Mouse (Mus musculus) gonadal fat pad, adult 2 months (tissue): ENCODE measurements at regions not wholly inside any gene's neighbourhood (a gene's known extent, or its start where the extent isn't known, plus 50 kb on each side); places are given as distances from the start of the nearest gene placed in this dataset.
A peak's percentile ranks its signal among the peaks of the same experiment; 100 is the strongest.

Experiments used
- DNase-seq: peaks from one replicate; pipeline ENCODE4 v3.0.0-alpha.2; 2012; ENCODE audit warnings: low read depth

- no peak for DNase-seq
Observed at GRCm38 (mm10) chr15:70982719-70983118, 2851.6 kb upstream of the Gm6569 start.

DNA sequence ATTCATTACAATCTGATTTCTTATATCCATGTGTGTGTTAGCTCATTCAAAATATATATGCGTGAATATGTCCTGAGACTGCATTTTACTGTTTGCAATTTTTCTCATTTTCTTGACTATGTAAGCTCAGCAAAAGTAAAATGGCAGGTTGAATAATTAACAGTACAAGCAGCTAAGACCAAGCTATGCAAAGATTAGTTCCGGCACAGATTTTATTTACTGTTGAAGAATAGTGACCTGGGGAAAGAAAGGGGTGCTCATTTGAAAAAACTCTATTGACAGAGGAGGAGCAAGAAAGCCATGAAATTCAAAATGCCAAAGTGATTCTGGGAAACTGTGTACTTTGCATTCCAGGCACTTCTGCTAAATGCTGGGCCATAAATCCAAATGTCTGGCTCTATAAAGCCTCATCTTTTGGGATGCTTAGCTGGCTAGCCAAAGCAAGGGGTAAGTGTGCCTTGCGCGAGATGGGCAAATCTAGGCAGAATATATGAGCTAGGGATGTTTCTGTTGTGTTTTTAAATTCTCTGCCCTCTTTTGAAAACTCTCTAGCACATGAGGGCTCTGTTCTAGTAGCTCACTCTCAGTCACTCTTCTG, 2846.3 kb upstream of the Gm6569 start:
- no peak for DNase-seq

- no peak for DNase-seq
Observed at GRCm38 (mm10) chr15:70993397-70993796, 2841.0 kb upstream of the Gm6569 start.

DNA sequence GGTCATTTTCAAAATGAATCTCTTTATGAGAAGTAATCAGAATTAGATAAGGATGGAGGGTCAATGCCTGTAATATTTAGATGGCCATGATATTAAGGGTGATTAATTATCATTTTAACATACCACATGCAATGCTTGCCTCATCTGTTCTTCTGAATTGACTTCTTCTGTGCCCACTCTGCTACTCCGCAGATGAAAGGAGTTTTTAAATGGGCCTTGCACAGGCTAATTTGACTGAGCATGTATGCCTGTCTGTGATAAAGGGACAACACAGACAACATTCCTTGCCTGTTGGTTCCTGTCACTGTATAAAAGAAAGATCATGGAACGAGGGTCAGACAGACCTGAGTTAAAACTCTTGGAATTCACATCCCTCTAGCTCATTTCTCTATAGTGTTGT, 2824.0 kb upstream of the Gm6569 start:
- DNase-seq: no peak

- DNase-seq: no peak
Observed at GRCm38 (mm10) chr15:71010773-71011172, 2823.6 kb upstream of the Gm6569 start.

DNA sequence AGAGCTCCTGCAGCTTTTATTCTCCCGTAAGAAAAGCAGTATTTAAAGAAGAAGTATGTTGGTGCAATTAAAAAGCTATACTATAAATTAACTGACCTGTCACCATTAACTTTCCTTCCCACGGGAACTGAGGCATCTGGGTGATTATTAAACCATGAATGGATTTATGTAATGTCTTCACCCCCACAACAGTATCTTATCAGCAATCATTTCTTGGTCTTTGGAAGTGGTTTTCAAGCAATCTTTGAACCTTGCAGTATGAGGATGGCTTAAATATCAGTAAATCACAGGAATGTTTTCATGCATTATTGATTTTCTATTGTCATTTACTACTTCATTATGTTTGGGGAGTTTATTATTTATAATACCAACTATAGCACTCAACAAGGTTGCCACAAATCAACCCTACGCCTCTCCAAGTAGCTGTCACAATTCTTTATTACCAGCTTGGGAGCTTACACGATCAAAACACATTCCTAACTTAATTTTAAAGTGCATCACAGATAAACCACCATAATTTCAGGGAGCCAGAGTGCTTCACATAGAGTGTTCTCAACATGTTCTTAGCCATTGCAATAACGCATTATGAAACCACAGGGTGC, 2780.0 kb upstream of the Gm6569 start:
- DNase-seq: no peak

GRCm38 (mm10) chr15:71086367-71086997, 2747.9 kb upstream of the Gm6569 start:
- no peak for DNase-seq

DNA sequence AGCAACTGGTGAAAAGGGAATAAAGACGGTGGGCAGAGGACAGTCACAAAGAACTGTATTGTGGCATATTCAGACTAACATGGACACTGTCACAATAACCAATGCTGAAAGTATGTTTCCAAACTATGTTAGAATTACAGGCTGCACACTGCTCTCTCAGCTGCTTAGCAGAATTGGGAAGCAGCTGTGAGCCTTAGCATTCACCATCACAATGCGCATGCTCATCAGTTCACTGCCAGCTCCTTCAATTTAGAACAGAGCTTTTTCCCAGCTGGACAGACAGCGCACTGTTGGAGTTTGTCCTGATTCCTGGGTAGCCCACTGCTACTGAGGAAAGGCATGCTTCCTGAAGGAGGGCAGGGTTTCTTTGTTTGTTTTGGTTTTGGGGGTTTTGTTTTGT, 2735.2 kb upstream of the Gm6569 start:
- no peak for DNase-seq

- DNase-seq: no peak
Observed at GRCm38 (mm10) chr15:71129802-71130201, 2704.6 kb upstream of the Gm6569 start.

- DNase-seq: no peak
Observed at GRCm38 (mm10) chr15:71157680-71158079, 2676.7 kb upstream of the Gm6569 start.

GRCm38 (mm10) chr15:71162097-71162496, 2672.3 kb upstream of the Gm6569 start:
- no peak for DNase-seq

GRCm38 (mm10) chr15:71195011-71195739, 2639.2 kb upstream of the Gm6569 start:
- DNase-seq: peak; percentile 14

DNA sequence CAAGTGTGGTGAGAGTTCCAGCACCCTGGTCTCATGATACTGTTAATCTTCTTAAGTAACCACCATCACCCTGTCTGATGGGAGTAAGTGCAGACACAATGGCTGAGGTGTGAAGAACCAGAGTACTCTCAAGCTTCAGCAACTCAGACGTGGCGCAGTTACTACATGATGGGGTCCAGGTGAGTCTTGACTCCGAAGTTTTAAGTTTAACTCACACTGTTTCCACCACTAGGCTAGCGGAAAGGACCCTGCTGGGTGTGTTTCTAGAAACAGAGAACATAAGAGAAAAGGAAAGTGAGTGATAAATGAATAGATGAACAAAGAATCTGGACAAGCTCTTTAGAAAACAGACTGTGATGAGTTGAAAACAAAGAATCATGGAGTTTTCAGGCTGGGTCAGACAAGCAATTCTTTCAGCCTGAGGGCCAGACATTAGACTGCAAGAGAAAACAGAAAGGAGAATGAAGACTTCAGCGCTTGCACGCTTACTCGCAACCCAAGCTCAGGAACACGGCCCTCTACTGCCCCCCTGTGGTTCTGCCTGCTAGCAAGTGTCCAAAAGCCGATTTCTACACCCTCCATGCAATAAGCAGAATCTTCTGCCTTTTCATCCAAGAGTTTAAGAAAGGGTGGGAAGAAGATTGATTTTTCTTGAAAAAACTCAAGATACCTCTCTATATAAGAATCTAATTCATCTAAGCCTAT, 2593.6 kb upstream of the Gm6569 start:
- no peak for DNase-seq

DNA sequence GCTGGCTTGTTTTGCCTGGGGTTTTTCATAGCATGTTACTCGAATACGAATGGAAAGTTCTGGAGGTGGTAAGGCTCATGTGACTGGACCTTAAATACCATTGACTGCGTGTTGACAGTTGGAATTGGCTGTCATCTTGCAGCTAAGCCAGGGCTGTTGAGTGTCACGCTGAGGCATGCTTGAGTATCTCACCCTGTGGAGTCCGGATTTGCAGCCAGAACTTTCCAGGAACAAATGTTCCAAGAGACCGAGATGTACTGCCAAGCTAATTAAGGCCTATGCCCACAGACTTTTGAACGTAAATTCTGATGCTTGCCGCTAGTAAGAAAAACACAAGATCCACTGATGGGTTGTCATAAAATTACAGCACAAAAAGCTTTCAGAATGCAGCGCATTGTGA, 2590.8 kb upstream of the Gm6569 start:
- DNase-seq: peak; percentile 96

DNA sequence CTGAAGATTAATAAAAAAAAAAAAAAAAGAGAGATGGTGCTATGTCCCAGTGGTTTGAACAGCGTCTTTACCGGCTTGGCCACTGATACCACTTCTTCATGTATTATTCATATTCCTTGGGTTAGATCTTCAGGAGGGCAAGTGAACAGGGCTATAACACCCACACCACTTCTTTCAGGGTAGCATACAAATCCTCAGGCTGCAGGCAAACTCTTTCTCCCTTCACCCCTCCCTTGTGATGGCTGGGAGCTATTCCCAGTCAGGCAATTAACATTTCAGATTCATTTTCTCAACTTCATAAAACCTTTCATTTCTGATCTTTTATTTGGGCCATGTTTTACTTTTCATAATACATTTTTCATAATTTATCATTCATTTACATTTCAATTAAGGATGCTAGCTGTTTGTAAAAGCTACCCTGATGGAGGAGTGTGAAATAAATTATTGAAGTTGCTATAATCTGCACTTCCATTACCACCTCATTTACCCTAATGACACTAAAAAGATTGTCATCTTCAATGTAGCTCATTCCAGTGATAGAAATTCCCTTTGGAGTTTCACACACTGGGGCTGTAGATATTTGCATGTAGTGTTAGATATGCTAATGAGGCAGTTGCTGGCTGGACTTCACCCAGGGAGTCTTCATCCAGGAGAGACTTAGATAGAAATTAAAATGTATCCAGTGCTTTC, 2558.3 kb upstream of the Gm6569 start:
- no peak for DNase-seq

- DNase-seq: no peak
Observed at GRCm38 (mm10) chr15:71276566-71276912, 2557.8 kb upstream of the Gm6569 start.

DNA sequence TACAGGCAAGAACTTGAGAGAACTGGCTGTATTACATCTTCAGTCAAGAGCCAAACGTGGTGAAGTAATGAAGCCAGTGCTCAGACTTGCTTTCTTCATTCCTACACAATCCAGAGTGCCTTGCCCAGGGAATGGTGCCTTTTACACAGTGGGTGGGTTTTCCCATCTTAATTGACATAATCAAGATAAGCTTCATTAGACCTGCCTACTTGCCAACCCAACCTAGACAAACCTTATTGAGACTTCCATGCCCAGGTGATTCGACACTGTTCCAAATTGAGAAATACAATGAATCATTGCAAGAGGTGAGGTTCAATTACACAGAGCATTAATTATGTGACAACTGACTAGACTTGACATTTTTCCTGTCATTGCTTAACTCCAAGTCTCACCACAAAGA, 2557.0 kb upstream of the Gm6569 start:
- DNase-seq: peak; percentile 79

GRCm38 (mm10) chr15:71283775-71284174, 2550.6 kb upstream of the Gm6569 start:
- no peak for DNase-seq

- no peak for DNase-seq
Observed at GRCm38 (mm10) chr15:71302541-71302940, 2531.8 kb upstream of the Gm6569 start.

DNA sequence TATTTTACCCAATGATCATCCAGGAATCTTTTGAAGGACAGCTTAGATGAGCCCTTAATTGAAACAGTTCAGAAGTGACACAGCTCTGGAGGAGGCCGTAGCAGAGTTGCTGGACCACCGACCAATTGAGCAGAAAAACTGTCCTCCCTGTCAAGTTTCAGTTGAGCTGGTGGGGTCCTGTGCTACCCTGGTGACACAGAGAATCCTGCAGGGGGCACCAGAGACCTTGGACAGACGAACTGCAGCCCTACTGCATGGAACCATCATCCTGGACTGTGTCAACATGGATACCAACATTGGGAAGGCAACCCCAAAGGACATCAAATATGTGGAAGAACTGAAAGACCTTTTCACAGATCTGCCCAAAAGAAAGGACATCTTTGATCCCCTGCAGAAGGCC, 2524.1 kb upstream of the Gm6569 start:
- no peak for DNase-seq

GRCm38 (mm10) chr15:71326596-71326995, 2507.8 kb upstream of the Gm6569 start:
- no peak for DNase-seq
